Mouse (Mus musculus): Measurements from ENCODE around the gene 4930474N05Rik.

DNA sequence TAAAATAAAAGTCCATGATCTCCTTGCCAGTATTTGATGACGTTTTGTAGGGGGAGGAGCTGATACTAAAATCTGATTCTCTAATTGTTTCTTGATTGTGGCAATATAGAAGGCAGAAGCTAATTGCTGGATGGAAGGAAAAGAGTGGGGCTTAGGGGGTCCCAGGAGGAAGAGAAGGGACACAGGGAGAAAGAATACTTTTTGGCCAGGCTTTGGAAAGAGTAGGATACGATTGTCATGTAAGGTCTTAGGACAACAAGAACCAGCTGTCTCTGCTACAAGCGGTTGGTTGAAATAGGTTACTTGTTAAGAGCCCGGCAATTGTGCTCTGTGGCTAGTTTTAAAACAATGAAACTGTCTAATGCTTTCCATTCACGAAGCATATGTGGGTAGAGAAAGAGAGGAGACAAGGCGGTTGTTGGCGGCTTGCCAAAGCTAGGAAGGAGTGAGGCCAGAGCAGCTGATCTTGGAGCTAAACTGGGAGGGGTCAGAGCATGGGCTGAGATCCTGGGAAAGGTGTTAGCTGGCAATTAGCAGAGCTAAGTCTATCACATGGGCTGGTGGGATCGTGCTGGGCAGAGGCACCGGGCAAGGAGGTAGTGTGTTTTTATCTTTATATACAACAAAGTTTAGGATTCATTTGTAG, 45.8 kb upstream of the 4930474N05Rik start:
- no peak for TF ChIP-seq TAL1 (IDR thresholded peaks at IDR 0.05; ENCODE audit: low read length)
- TF ChIP-seq GATA1 (IDR thresholded peaks at IDR 0.05; ENCODE audit: low read length): no peak

Data from erythroblast, embryonic 14.5 days (primary cell).